Mouse (Mus musculus): ENCODE results near the gene Cnn1. TPM values are rescaled to one million over a fixed set of nuclear protein-coding genes. Genes with fewer than 3 reads are reported as not detected.
A peak's percentile ranks its signal among the peaks of the same experiment; 100 is the strongest.

Cnn1 gene
- under 1 TPM; 0.20 to 0.39 TPM for total RNA-seq (2021)

- no peak for DNase-seq (ENCODE audit: extremely low spot score in 1 of 2, low spot score in 2 of 2)
- intact Hi-C loops (cut with DNase I) = no loop called here
These were observed at the start of gene Cnn1 for GRCm38 (mm10) chr9:22098993-22099696. Gene Cnn1 (plus strand): TSS chr9:22099216.

GRCm38 (mm10) chr9:22049315-22049714, 49.7 kb upstream of the Cnn1 start:
- intact Hi-C loops (cut with DNase I) = no loop called here
- no peak for DNase-seq (ENCODE audit: extremely low spot score in 1 of 2, low spot score in 2 of 2)

- DNase-seq (ENCODE audit: extremely low spot score in 1 of 2, low spot score in 2 of 2) = no peak
- intact Hi-C loops (cut with DNase I) = no loop called here
These were observed 49.2 kb upstream of the Cnn1 start for GRCm38 (mm10) chr9:22049721-22050270.

- peak in 1 of 2 experiments; percentile 80 for DNase-seq (ENCODE audit: extremely low spot score in 1 of 2, low spot score in 2 of 2)
- intact Hi-C loops (cut with DNase I) = no loop called here
These were observed 48.6 kb upstream of the Cnn1 start for GRCm38 (mm10) chr9:22050351-22050889.

- intact Hi-C loops (cut with DNase I) = no loop called here
- DNase-seq (ENCODE audit: extremely low spot score in 1 of 2, low spot score in 2 of 2) = peak in 1 of 2 experiments; percentile 78
These were observed 47.7 kb upstream of the Cnn1 start for GRCm38 (mm10) chr9:22051161-22051957.

GRCm38 (mm10) chr9:22051958-22052254, 47.1 kb upstream of the Cnn1 start, which contains the start of gene Elavl3:
Gene Elavl3 (minus strand): TSS chr9:22052023.
- intact Hi-C loops (cut with DNase I) = no loop called here
- DNase-seq (ENCODE audit: extremely low spot score in 1 of 2, low spot score in 2 of 2) = peak; percentile 80 to 89

- intact Hi-C loops (cut with DNase I) = no loop called here
- DNase-seq (ENCODE audit: extremely low spot score in 1 of 2, low spot score in 2 of 2) = no peak
These were observed 45.4 kb upstream of the Cnn1 start for GRCm38 (mm10) chr9:22053657-22054056.

GRCm38 (mm10) chr9:22054411-22055076, 44.5 kb upstream of the Cnn1 start:
- DNase-seq (ENCODE audit: extremely low spot score in 1 of 2, low spot score in 2 of 2) = peak; percentile 81 to 88
- intact Hi-C loops (cut with DNase I) = no loop called here

GRCm38 (mm10) chr9:22055713-22056112, 43.3 kb upstream of the Cnn1 start:
- DNase-seq (ENCODE audit: extremely low spot score in 1 of 2, low spot score in 2 of 2) = peak in 1 of 2 experiments; percentile 48
- intact Hi-C loops (cut with DNase I) = no loop called here

- DNase-seq (ENCODE audit: extremely low spot score in 1 of 2, low spot score in 2 of 2) = no peak
- intact Hi-C loops (cut with DNase I) = no loop called here
These were observed 42.6 kb upstream of the Cnn1 start for GRCm38 (mm10) chr9:22056303-22056910.

- no peak for DNase-seq (ENCODE audit: extremely low spot score in 1 of 2, low spot score in 2 of 2)
- intact Hi-C loops (cut with DNase I) = no loop called here
These were observed 41.9 kb upstream of the Cnn1 start for GRCm38 (mm10) chr9:22057031-22057517.

- intact Hi-C loops (cut with DNase I) = no loop called here
- DNase-seq (ENCODE audit: extremely low spot score in 1 of 2, low spot score in 2 of 2) = peak in 1 of 2 experiments; percentile 49
These were observed 41.0 kb upstream of the Cnn1 start for GRCm38 (mm10) chr9:22058011-22058424.

- intact Hi-C loops (cut with DNase I) = no loop called here
- DNase-seq (ENCODE audit: extremely low spot score in 1 of 2, low spot score in 2 of 2) = no peak
These were observed 37.7 kb upstream of the Cnn1 start for GRCm38 (mm10) chr9:22061339-22061738.

- intact Hi-C loops (cut with DNase I) = no loop called here
- DNase-seq (ENCODE audit: extremely low spot score in 1 of 2, low spot score in 2 of 2) = peak in 1 of 2 experiments; percentile 43
These were observed 34.7 kb upstream of the Cnn1 start for GRCm38 (mm10) chr9:22064341-22064740.

GRCm38 (mm10) chr9:22065642-22066041, 33.4 kb upstream of the Cnn1 start:
- intact Hi-C loops (cut with DNase I) = loop anchor here (5.0 kb wide), 1 partner anchor 77 kb away; no protein-coding TSS in a partner anchor
- no peak for DNase-seq (ENCODE audit: extremely low spot score in 1 of 2, low spot score in 2 of 2)

- intact Hi-C loops (cut with DNase I) = loop anchor here (5.0 kb wide), 1 partner anchor 76 kb away; no protein-coding TSS in a partner anchor
- peak in 1 of 2 experiments; percentile 66 for DNase-seq (ENCODE audit: extremely low spot score in 1 of 2, low spot score in 2 of 2)
These were observed 32.6 kb upstream of the Cnn1 start for GRCm38 (mm10) chr9:22066433-22066832.

GRCm38 (mm10) chr9:22067195-22067594, 31.8 kb upstream of the Cnn1 start:
- intact Hi-C loops (cut with DNase I) = loop anchor here (5.0 kb wide), 1 partner anchor 75 kb away; no protein-coding TSS in a partner anchor
- no peak for DNase-seq (ENCODE audit: extremely low spot score in 1 of 2, low spot score in 2 of 2)

- intact Hi-C loops (cut with DNase I) = loop anchor here (5.0 kb wide), 1 partner anchor 72 kb away; no protein-coding TSS in a partner anchor
- DNase-seq (ENCODE audit: extremely low spot score in 1 of 2, low spot score in 2 of 2) = no peak
These were observed 29.0 kb upstream of the Cnn1 start for GRCm38 (mm10) chr9:22069881-22070553.

Data from left cerebral cortex, postnatal 10 days (tissue).